8 mouse cellular contexts compared by ENCODE assay signal in the genomic region with DNA sequence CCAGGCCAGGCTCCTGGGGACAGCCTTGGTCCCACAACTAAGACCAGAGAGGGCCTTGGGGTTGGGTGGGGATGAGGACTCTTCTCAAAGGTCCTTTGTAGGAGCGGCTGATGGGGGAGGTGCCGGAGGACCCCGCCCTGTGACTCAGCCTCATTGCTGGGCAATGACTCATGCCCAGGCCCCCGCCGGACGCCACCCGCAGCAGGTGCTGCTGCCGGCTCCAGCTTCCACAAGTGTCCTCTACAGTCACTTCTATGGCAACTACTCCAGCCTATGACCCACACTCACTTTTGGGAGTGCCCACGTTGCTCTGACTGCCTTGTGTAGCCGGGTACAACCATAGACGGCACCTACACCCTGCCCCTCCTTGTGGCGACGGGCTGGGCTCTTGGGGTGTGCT. TPM values are rescaled to one million over a fixed set of nuclear protein-coding genes. Genes with fewer than 3 reads are reported as not detected.
DNase-seq lines count a peak whose midpoint lies in the region; ATAC-seq and TF ChIP-seq lines count a peak whose summit lies in the region.

No protein-coding gene starts in this region.

- peaks cover 5% of the 10 kb centered on the region for H3K4me1 ChIP-seq in embryonic facial prominence, embryonic 11.5 days (ENCODE audit: control insufficient read depth, insufficient read depth, low read length)
- peaks cover 14% of the 10 kb centered on the region for H3K4me1 ChIP-seq in heart, embryonic 11.5 days (ENCODE audit: control insufficient read depth, insufficient read depth, low read length)
- H3K4me1 ChIP-seq in small intestine, adult 2 months (ENCODE audit: control insufficient read depth, insufficient read depth, insufficient read length, low read length), result peaks cover 18% of the 10 kb centered on the region

- DNase-seq in spleen, adult 12 weeks (ENCODE audit: low spot score), result peak; percentile 66
- no peak for DNase-seq in spleen, postnatal 14 days (ENCODE audit: low spot score in 2 of 2)
- no peak for DNase-seq in embryonic facial prominence, embryonic 11.5 days (ENCODE audit: low spot score)
- peak; percentile 56 for DNase-seq in kidney, adult 9 months
- peak; percentile 92 for DNase-seq in lung, postnatal 10 days
- no peak for DNase-seq in cerebellum, adult 11 months

- no peak overlapping the region for H3K27ac ChIP-seq in embryonic facial prominence, embryonic 11.5 days (replicated peaks; ENCODE audit: low read depth, low read length)
- H3K27ac ChIP-seq in heart, embryonic 11.5 days (ENCODE audit: low read depth, low read length), result peak overlapping the region; percentile 98
- H3K27ac ChIP-seq in small intestine, adult 2 months (ENCODE audit: insufficient read depth, low read depth, low read length), result peak overlapping the region; percentile 99

- peak overlapping the region; percentile 32 for H3K9ac ChIP-seq in embryonic facial prominence, embryonic 11.5 days (replicated peaks; ENCODE audit: low read length)
- peak overlapping the region; percentile 72 for H3K9ac ChIP-seq in heart, embryonic 11.5 days (ENCODE audit: low read depth, low read length)

- ATAC-seq in embryonic facial prominence, embryonic 11.5 days (replicated peaks; ENCODE audit: insufficient number of reproducible peaks, low FRiP score, low TSS enrichment, low read depth), result peak; percentile 30; the same call in 1 of the 2 replicates
- peak; percentile 89 for ATAC-seq in heart, embryonic 11.5 days (replicated peaks; ENCODE audit: insufficient number of reproducible peaks, low FRiP score, low TSS enrichment)

- no peak overlapping the region for H3K4me3 ChIP-seq in embryonic facial prominence, embryonic 11.5 days (ENCODE audit: low read depth, low read length)
- peak overlapping the region; percentile 33 for H3K4me3 ChIP-seq in heart, embryonic 11.5 days (ENCODE audit: low read depth, low read length)
- peak overlapping the region; percentile 56 for H3K4me3 ChIP-seq in small intestine, adult 2 months (ENCODE audit: low read depth, low read length)

- no peak for TF ChIP-seq CTCF in small intestine, adult 2 months (IDR thresholded peaks at IDR 0.05; ENCODE audit: extremely low read depth, insufficient read length, insufficient replicate concordance, low read depth, low read length)

- no peaks in the 10 kb centered on the region for H3K36me3 ChIP-seq in embryonic facial prominence, embryonic 11.5 days (replicated peaks; ENCODE audit: control insufficient read depth, insufficient read depth, low read depth, low read length)
- no peaks in the 10 kb centered on the region for H3K36me3 ChIP-seq in heart, embryonic 11.5 days (ENCODE audit: control insufficient read depth, insufficient read depth, low read length)
- no peaks in the 10 kb centered on the region for H3K36me3 ChIP-seq in small intestine, adult 2 months (ENCODE audit: control insufficient read depth, insufficient read depth, low read length)

- no peaks in the 10 kb centered on the region for H3K27me3 ChIP-seq in embryonic facial prominence, embryonic 11.5 days (ENCODE audit: control insufficient read depth, insufficient read depth, low read length)
- H3K27me3 ChIP-seq in heart, embryonic 11.5 days (ENCODE audit: control insufficient read depth, insufficient read depth, low read length), result no peaks in the 10 kb centered on the region
- H3K27me3 ChIP-seq in small intestine, adult 2 months (ENCODE audit: control insufficient read depth, insufficient read depth, low read length), result no peaks in the 10 kb centered on the region

- peak overlapping the region; percentile 29; the same call in 1 of the 2 replicates for H3K4me2 ChIP-seq in embryonic facial prominence, embryonic 11.5 days (ENCODE audit: low read depth, low read length)
- H3K4me2 ChIP-seq in heart, embryonic 11.5 days, result peak overlapping the region; percentile 74

- H3K9me3 ChIP-seq in embryonic facial prominence, embryonic 11.5 days (replicated peaks; ENCODE audit: control insufficient read depth, low read length), result no peaks in the 10 kb centered on the region
- H3K9me3 ChIP-seq in heart, embryonic 11.5 days (replicated peaks; ENCODE audit: control insufficient read depth, low read length), result no peaks in the 10 kb centered on the region

- 34% methylated on average over 13 of the region's 13 CpGs for WGBS in embryonic facial prominence, embryonic 11.5 days
- 11% methylated on average over 13 of the region's 13 CpGs for WGBS in heart, embryonic 11.5 days (ENCODE audit: insufficient replicate concordance)
- 5% methylated on average over 13 of the region's 13 CpGs for WGBS in small intestine, adult 2 months

- TF ChIP-seq POLR2A in small intestine, adult 2 months (IDR thresholded peaks at IDR 0.05; ENCODE audit: low read depth, low read length), result peak; percentile 22; the same call in 1 of the 2 replicates

RNA-seq across cellular contexts. Expression of a gene that starts 7.0 kb away (rescaled TPM):
- polyA plus RNA-seq in embryonic facial prominence, embryonic 11.5 days (2014; fragmentation: Nextera tagmentation; extraction: Ambion mirVana), result 3.9 and 4.7 TPM in 2 replicates
- polyA plus RNA-seq in heart, embryonic 11.5 days (2014; fragmentation: Nextera tagmentation; extraction: Ambion mirVana), result 1.4 and 2.8 TPM in 2 replicates
- polyA plus RNA-seq in small intestine, adult 2 months (2012; rRNA removed), result 0.22 and 0.62 TPM in 2 replicates

RNA-seq across cellular contexts. Expression of a gene that starts 44.2 kb away (rescaled TPM):
- 0.53 and 0.67 TPM in 2 replicates for polyA plus RNA-seq in embryonic facial prominence, embryonic 11.5 days (2014; fragmentation: Nextera tagmentation; extraction: Ambion mirVana)
- polyA plus RNA-seq in heart, embryonic 11.5 days (2014; fragmentation: Nextera tagmentation; extraction: Ambion mirVana), result 0.44 and 0.59 TPM in 2 replicates
- 0.05 and 0.22 TPM in 2 replicates for polyA plus RNA-seq in small intestine, adult 2 months (2012; rRNA removed)

RNA-seq across cellular contexts. Expression of a gene that starts 44.3 kb away (rescaled TPM):
- polyA plus RNA-seq in embryonic facial prominence, embryonic 11.5 days (2014; fragmentation: Nextera tagmentation; extraction: Ambion mirVana), result 9.5 and 10.0 TPM in 2 replicates
- 11.1 and 12.6 TPM in 2 replicates for polyA plus RNA-seq in heart, embryonic 11.5 days (2014; fragmentation: Nextera tagmentation; extraction: Ambion mirVana)
- 21.0 and 50.8 TPM in 2 replicates for polyA plus RNA-seq in small intestine, adult 2 months (2012; rRNA removed)

RNA-seq across cellular contexts. Expression of a gene that starts 44.8 kb away (rescaled TPM):
- 15.3 and 16.9 TPM in 2 replicates for polyA plus RNA-seq in embryonic facial prominence, embryonic 11.5 days (2014; fragmentation: Nextera tagmentation; extraction: Ambion mirVana)
- 6.3 and 7.8 TPM in 2 replicates for polyA plus RNA-seq in heart, embryonic 11.5 days (2014; fragmentation: Nextera tagmentation; extraction: Ambion mirVana)
- 8.1 and 30.0 TPM in 2 replicates for polyA plus RNA-seq in small intestine, adult 2 months (2012; rRNA removed)

RNA-seq across cellular contexts. Expression of a gene that starts 57.5 kb away (rescaled TPM):
- polyA plus RNA-seq in embryonic facial prominence, embryonic 11.5 days (2014; fragmentation: Nextera tagmentation; extraction: Ambion mirVana), result 322 and 340 TPM in 2 replicates
- 321 and 330 TPM in 2 replicates for polyA plus RNA-seq in heart, embryonic 11.5 days (2014; fragmentation: Nextera tagmentation; extraction: Ambion mirVana)
- polyA plus RNA-seq in small intestine, adult 2 months (2012; rRNA removed), result 46.2 and 63.5 TPM in 2 replicates

Comparison
In these comparisons a context has a peak if more than half of its experiments do, and no peak if none do; other contexts are left out.
1. DNase-seq: peak in spleen, adult 12 weeks (single experiment), kidney, adult 9 months (single experiment) and lung, postnatal 10 days (single experiment); none in spleen, postnatal 14 days (0 of 2), embryonic facial prominence, embryonic 11.5 days (single experiment) and cerebellum, adult 11 months (single experiment).